ENCODE assay signal across 8 mouse cellular contexts in genomic region chr2:52176537-52176936, GRCm38 (mm10).
DNase-seq lines count a peak whose midpoint lies in the region; ATAC-seq lines count a peak whose summit lies in the region.

No protein-coding gene starts in this region.

- no peak overlapping the region for H3K4me2 ChIP-seq in forebrain, embryonic 13.5 days
- no peak overlapping the region for H3K4me2 ChIP-seq in forebrain, embryonic 11.5 days (ENCODE audit: low read depth, low read length, severe bottlenecking)

- H3K9me3 ChIP-seq in forebrain, embryonic 13.5 days (replicated peaks) = no peaks in the 10 kb centered on the region
- H3K9me3 ChIP-seq in forebrain, embryonic 11.5 days (ENCODE audit: control insufficient read depth, low read length) = no peaks in the 10 kb centered on the region

- no peak overlapping the region for H3K9ac ChIP-seq in forebrain, embryonic 13.5 days
- H3K9ac ChIP-seq in forebrain, embryonic 11.5 days (ENCODE audit: low read length) = no peak overlapping the region

- intact Hi-C loops in heart, postnatal 25 days (cut with DNase I) = no loop called here

- WGBS in forebrain, embryonic 13.5 days = 79% methylated on average over 8 of the region's 8 CpGs
- WGBS in forebrain, embryonic 11.5 days = 80% methylated on average over 8 of the region's 8 CpGs

- no peak overlapping the region for H3K4me3 ChIP-seq in forebrain, embryonic 13.5 days
- H3K4me3 ChIP-seq in forebrain, embryonic 11.5 days (ENCODE audit: low read depth, low read length) = no peak overlapping the region

- H3K27me3 ChIP-seq in forebrain, embryonic 13.5 days = no peaks in the 10 kb centered on the region
- no peaks in the 10 kb centered on the region for H3K27me3 ChIP-seq in forebrain, embryonic 11.5 days (ENCODE audit: control insufficient read depth, insufficient read depth, low read length)

- H3K27ac ChIP-seq in forebrain, embryonic 13.5 days = peak overlapping the region; percentile 54; the same call in 1 of the 2 replicates
- no peak overlapping the region for H3K27ac ChIP-seq in forebrain, embryonic 11.5 days (ENCODE audit: low read depth, low read length)

- ATAC-seq in forebrain, embryonic 13.5 days = peak; percentile 90; the same call in 1 of the 2 replicates
- no peak for ATAC-seq in forebrain, embryonic 11.5 days (replicated peaks; ENCODE audit: low FRiP score)

- DNase-seq in forebrain, embryonic 11.5 days (ENCODE audit: low spot score) = no peak
- peak; percentile 85 to 92 for DNase-seq in cerebellum, postnatal 14 days
- DNase-seq in layer of hippocampus, postnatal 36 days = peak; percentile 78 to 82
- peak; percentile 68 for DNase-seq in spleen, postnatal 36 days (ENCODE audit: low spot score in 2 of 2)
- no peak for DNase-seq in heart, postnatal 25 days (ENCODE audit: low spot score)
- no peak for DNase-seq in adrenal gland, postnatal 36 days
- DNase-seq in c-Kit-positive CD71-positive TER-119-positive erythroid progenitor cells, embryonic 14.5 days (ENCODE audit: low spot score) = no peak

- H3K36me3 ChIP-seq in forebrain, embryonic 13.5 days (ENCODE audit: poor library complexity, severe bottlenecking) = no peaks in the 10 kb centered on the region
- H3K36me3 ChIP-seq in forebrain, embryonic 11.5 days (ENCODE audit: control insufficient read depth, insufficient read depth, low read length) = no peaks in the 10 kb centered on the region

- no peaks in the 10 kb centered on the region for H3K4me1 ChIP-seq in forebrain, embryonic 13.5 days
- no peaks in the 10 kb centered on the region for H3K4me1 ChIP-seq in forebrain, embryonic 11.5 days (replicated peaks; ENCODE audit: control insufficient read depth, insufficient read depth, low read length)

Comparison
In these comparisons a context has a peak if more than half of its experiments do, and no peak if none do; other contexts are left out.
1. DNase-seq: peak in cerebellum, postnatal 14 days (2 of 2), layer of hippocampus, postnatal 36 days (2 of 2) and spleen, postnatal 36 days (2 of 2); none in forebrain, embryonic 11.5 days (single experiment), heart, postnatal 25 days (single experiment), adrenal gland, postnatal 36 days (0 of 2) and c-Kit-positive CD71-positive TER-119-positive erythroid progenitor cells, embryonic 14.5 days (single experiment).